Mouse (Mus musculus): ENCODE measurements around the gene Tmem147. TPM values are rescaled to one million over a fixed set of nuclear protein-coding genes. Genes with fewer than 3 reads are reported as not detected.
"Not testable (repeated sequence)": the region's sequence is repeated elsewhere in the genome, so short reads cannot be mapped to it uniquely, and the experiment has no call there.

Gene Tmem147
- polyA plus RNA-seq, 1 experiment from 2014 or later: 155 TPM

DNA sequence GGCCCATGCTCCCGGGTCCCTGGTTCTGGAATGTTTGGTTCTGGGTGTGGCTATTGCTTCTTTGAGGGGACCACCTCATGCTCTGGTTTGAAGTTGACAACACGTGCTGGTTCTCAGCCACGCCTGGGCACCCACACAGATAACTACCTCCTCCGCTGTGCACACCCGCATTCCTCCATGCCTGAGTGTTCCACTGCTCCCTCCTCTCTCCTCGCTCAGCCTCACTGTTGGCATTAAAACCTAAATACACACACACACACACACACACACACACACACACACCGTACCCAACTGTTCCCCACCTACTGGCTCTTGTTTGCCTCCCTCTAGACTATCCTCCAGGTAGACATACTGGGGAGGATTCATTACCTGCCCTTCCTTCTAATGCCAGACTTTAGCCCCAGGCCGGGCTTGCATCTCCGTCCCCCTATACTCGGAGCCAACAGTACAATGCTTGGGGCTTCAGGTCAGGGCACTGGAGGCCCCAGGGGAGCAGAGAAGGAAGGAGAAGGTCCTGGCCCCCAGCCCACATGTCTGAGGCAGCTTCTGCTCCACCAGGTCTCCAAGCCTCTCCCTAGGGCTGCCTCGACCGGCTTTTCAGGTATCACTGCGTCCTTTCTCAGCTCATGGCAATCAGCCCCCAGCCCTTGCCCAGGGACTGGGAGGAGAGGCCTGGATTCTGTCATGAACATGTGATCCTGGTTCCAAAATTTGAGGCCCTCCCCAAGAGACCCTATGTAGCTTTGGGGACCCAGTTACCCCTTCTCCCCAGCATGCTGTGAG, 20.7 kb upstream of the Tmem147 start:
- peaks cover 12% of the 10 kb centered on the region for H3K36me3 ChIP-seq
- H3K4me1 ChIP-seq: no peaks in the 10 kb centered on the region
- H3K4me3 ChIP-seq: no peak overlapping the region
- WGBS: 90% methylated on average over 13 of the region's 13 CpGs
- H3K9me3 ChIP-seq (replicated peaks): peaks cover 11% of the 10 kb centered on the region
- H3K27me3 ChIP-seq (ENCODE audit: low read depth, poor library complexity, severe bottlenecking): no peaks in the 10 kb centered on the region
- no peak for DNase-seq (ENCODE audit: low spot score)
- H3K27ac ChIP-seq (replicated peaks): no peak overlapping the region

DNA sequence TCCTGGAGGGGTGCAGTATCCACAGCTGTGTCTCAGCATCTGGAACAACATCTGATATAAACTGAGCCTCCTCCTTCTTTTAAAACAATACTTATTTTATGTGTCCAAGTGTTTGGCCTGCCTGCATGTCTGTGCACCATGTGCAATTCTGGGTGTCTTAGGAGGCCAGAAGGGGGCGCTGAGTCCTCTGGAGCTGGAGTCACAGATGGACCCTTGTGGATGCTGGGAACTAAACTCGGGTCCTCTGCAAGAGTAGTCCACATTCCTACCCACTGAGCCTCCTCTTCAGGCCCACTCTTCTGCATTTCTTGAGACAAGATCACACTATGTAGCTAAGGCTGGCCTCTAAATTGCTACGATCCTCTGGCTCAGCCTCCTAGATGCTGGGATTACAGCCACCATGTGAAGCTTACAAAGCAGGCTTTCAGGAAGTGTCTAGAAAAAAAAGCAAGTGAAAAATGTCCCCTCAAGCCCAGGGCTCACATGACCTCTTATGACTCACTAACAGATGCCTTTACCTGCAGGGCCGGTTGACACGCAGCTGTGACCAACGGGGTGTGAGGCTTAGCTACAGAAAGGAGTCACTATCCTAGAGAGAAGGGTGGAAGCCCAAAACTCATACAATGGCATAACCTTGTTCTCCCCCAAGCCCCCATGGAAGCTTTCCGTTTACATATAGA, 18.3 kb upstream of the Tmem147 start:
- Histone ChIP-seq H3K27ac (replicated peaks) (no peak overlapping the region), H3K4me1 (no peaks in the 10 kb centered on the region), H3K9me3 (replicated peaks) (no peaks in the 10 kb centered on the region), H3K36me3 (0 out of 2 replicates have a peak, but pooled peaks cover 5% of the 10 kb centered on the region), H3K27me3 (ENCODE audit: low read depth, poor library complexity, severe bottlenecking) (no peaks in the 10 kb centered on the region), H3K4me3 (no peak overlapping the region)
- 87% methylated on average over 7 of the region's 7 CpGs for WGBS
- no peak for DNase-seq (ENCODE audit: low spot score)

- H3K27ac ChIP-seq (replicated peaks): no peak overlapping the region
- 56% methylated on average over 4 of the region's 4 CpGs for WGBS
- H3K36me3 ChIP-seq: peaks cover 16% of the 10 kb centered on the region
- no peaks in the 10 kb centered on the region for H3K4me1 ChIP-seq
- no peaks in the 10 kb centered on the region for H3K27me3 ChIP-seq (ENCODE audit: low read depth, poor library complexity, severe bottlenecking)
- no peaks in the 10 kb centered on the region for H3K9me3 ChIP-seq (replicated peaks)
- no peak for DNase-seq (ENCODE audit: low spot score)
- H3K4me3 ChIP-seq: no peak overlapping the region
These were observed 14.8 kb upstream of the Tmem147 start for GRCm38 (mm10) chr7:30744022-30744598.

DNA sequence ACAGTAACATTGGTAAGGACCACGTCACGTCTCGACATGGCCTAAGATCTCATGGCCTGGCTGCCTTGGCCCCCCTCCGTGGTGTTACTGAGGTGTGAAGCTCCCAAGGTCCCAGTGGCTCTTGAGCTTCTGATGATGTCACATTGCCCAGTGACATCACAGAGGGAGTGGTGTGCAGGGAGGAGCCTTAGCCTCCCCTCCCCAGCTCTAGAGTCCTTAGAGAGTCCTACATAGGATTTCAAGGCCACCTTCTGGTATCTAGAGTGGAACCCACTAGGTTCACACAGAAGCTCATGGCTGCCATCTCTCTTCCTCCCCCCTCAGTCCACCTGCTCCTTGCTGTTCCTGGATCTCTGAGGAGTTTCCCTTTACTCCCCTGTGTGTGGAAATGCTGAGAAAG, 14.3 kb upstream of the Tmem147 start, which contains the start of gene Gapdhs:
TSS of gene Gapdhs (minus strand) at position 65 of the 400 bp plus-strand sequence.
- WGBS: 80% methylated on average over 4 of the region's 4 CpGs
- DNase-seq (ENCODE audit: low spot score); H3K27me3 ChIP-seq (ENCODE audit: low read depth, poor library complexity, severe bottlenecking); H3K27ac ChIP-seq (replicated peaks); H3K4me3 ChIP-seq; H3K9me3 ChIP-seq (replicated peaks); H3K4me1 ChIP-seq: not testable (repeated sequence)
- peaks cover 16% of the 10 kb centered on the region for H3K36me3 ChIP-seq

DNA sequence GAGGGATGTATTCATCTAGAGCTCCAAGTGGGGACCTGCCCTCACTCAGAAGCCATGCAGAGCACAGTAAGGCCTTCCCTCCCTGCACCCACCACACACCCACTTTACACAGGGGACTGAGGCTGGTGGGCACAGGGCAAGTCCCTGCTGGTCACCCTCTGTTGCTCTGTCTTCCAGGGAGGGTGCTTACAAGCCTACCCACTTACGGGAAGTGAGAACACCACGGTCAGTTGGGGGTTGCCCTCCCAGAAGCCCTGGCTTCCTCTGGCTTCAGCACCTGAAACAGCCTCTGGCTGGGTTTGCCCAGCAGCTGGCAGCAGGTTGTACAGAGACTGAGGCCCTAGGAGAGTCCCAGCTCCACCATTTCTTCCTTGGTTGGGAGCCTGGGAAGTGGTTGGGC, 13.2 kb upstream of the Tmem147 start:
- peaks cover 22% of the 10 kb centered on the region for H3K36me3 ChIP-seq
- not testable (repeated sequence) for DNase-seq (ENCODE audit: low spot score); H3K4me3 ChIP-seq; H3K4me1 ChIP-seq; H3K27me3 ChIP-seq (ENCODE audit: low read depth, poor library complexity, severe bottlenecking); H3K9me3 ChIP-seq (replicated peaks); H3K27ac ChIP-seq (replicated peaks)
- 85% methylated on average over 2 of the region's 2 CpGs for WGBS

GRCm38 (mm10) chr7:30736211-30736610, 6.9 kb upstream of the Tmem147 start:
- DNase-seq (ENCODE audit: low spot score): no peak
- Histone ChIP-seq H3K27me3 (ENCODE audit: low read depth, poor library complexity, severe bottlenecking) (no peaks in the 10 kb centered on the region), H3K4me3 (no peak overlapping the region), H3K9me3 (replicated peaks) (no peaks in the 10 kb centered on the region), H3K27ac (replicated peaks) (no peak overlapping the region), H3K4me1 (no peaks in the 10 kb centered on the region), H3K36me3 (peaks cover 79% of the 10 kb centered on the region)
- 91% methylated on average over 3 of the region's 3 CpGs for WGBS

DNA sequence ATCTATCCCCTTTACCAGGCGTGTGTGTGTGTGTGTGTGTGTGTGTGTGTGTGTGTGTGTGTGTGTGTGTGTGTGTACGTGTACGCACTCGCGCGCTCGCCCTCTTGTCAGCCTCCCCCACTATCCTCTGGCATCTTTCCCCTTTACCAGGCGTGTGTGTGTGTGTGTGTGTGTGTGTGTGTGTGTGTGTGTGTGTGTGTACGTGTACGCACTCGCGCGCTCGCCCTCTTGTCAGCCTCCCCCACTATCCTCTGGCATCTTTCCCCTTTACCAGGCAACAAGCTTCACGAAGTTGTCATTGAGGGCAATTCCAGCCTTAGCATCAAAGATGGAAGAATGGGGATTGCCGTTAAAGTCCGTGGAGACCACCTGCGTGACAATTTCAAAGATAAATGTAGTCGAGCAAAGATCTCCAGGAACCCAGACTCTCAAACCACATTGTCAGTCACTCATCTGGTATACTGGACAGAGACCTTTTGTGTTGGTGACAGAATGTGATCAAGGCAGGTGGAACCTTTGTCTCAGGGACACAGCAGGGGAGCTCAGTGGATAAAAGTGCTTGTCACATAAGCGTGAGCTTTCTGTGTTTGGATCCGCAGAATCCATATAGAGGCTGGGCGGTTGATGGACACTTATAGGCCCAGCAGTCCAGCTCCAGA, 853 bp upstream of the Tmem147 start:
- DNase-seq (ENCODE audit: low spot score); H3K9me3 ChIP-seq (replicated peaks); H3K27me3 ChIP-seq (ENCODE audit: low read depth, poor library complexity, severe bottlenecking): not testable (repeated sequence)
- H3K4me3 ChIP-seq: peak overlapping the region; percentile 86
- peak overlapping the region; percentile 91 for H3K27ac ChIP-seq (replicated peaks)
- peaks cover 53% of the 10 kb centered on the region for H3K36me3 ChIP-seq
- peaks cover 24% of the 10 kb centered on the region for H3K4me1 ChIP-seq
- 44% methylated on average over 9 of the region's 22 CpGs for WGBS

GRCm38 (mm10) chr7:30728739-30729395, 473 bp downstream of the Tmem147 start:
- peaks cover 41% of the 10 kb centered on the region for H3K36me3 ChIP-seq
- H3K4me3 ChIP-seq: peak overlapping the region; percentile 86
- WGBS: 10% methylated on average over 26 of the region's 26 CpGs
- no peaks in the 10 kb centered on the region for H3K9me3 ChIP-seq (replicated peaks)
- H3K27me3 ChIP-seq (ENCODE audit: low read depth, poor library complexity, severe bottlenecking): no peaks in the 10 kb centered on the region
- peak overlapping the region; percentile 91 for H3K27ac ChIP-seq (replicated peaks)
- DNase-seq (ENCODE audit: low spot score): no peak
- H3K4me1 ChIP-seq: peaks cover 33% of the 10 kb centered on the region

- peaks cover 35% of the 10 kb centered on the region for H3K36me3 ChIP-seq
- H3K9me3 ChIP-seq (replicated peaks): no peaks in the 10 kb centered on the region
- DNase-seq (ENCODE audit: low spot score): no peak
- no peaks in the 10 kb centered on the region for H3K27me3 ChIP-seq (ENCODE audit: low read depth, poor library complexity, severe bottlenecking)
- H3K4me3 ChIP-seq: peak overlapping the region; percentile 86
- 86% methylated on average over 6 of the region's 6 CpGs for WGBS
- H3K27ac ChIP-seq (replicated peaks): no peak overlapping the region
- peaks cover 36% of the 10 kb centered on the region for H3K4me1 ChIP-seq
These were observed 1.1 kb downstream of the Tmem147 start for GRCm38 (mm10) chr7:30728214-30728613.

DNA sequence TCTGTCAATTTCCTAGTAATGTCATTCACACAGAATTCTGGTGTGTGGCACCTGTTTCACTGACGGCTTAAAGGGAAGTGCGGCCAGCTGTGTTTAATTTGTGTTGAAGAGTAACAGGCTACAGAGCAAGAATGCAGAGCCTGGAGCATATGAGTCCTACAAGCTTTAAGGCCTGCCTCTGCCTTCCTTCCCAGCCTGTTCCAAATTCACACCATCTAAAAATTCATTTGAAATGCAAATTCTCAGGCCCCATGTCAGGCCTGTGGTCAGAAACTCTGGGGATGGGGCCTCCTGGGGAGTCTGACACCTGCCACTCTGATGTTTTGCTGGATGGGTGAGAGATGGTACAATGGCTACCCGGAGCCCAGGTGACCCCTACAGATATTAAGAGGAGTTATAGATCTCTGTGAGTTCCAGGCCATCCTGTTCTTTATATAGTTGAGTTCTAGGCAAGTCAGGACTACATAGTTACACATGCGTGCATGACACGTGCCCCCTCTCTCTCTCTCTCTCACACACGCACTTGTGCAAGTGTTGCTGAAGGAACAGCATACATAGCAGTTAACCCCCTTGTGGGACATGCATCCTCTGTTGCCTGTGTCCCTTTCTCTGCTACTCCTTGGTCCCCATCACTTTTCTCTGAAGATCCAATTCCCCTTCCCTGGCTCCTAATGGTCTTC, 5.9 kb downstream of the Tmem147 start:
- 78% methylated on average over 6 of the region's 6 CpGs for WGBS
- H3K36me3 ChIP-seq: peaks cover 17% of the 10 kb centered on the region
- H3K4me3 ChIP-seq: no peak overlapping the region
- H3K4me1 ChIP-seq: peaks cover 23% of the 10 kb centered on the region
- peaks cover 13% of the 10 kb centered on the region; the same call in 1 of the 2 replicates for H3K27me3 ChIP-seq (ENCODE audit: low read depth, poor library complexity, severe bottlenecking)
- no peak for DNase-seq (ENCODE audit: low spot score)
- no peak overlapping the region for H3K27ac ChIP-seq (replicated peaks)
- H3K9me3 ChIP-seq (replicated peaks): no peaks in the 10 kb centered on the region

GRCm38 (mm10) chr7:30721286-30721685, 8.1 kb downstream of the Tmem147 start:
- no peak for DNase-seq (ENCODE audit: low spot score)

DNA sequence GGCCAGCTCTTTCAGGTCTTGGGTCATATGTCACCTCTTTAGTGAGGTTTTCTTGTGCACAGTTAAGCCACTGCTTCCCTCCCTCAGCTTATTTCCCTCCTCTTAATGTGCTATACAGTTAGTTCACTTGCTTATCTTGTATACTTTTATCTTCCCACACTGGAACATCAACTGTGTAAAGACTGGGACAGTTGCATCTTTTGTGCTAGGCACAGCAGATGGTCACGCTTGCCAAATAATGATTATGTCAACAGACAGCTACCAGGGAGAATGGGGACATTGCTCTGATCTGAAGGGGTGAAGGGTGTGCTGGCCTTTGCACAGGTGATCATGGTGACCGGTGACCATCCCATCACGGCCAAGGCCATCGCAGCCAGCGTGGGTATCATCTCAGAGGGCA, 9.7 kb downstream of the Tmem147 start:
- WGBS: 93% methylated on average over 5 of the region's 5 CpGs

More at GRCm38 (mm10) chr7:30721286-30721685, 8.1 kb downstream of the Tmem147 start:
- Histone ChIP-seq H3K9me3 (replicated peaks) (no peaks in the 10 kb centered on the region), H3K4me1 (peaks cover 33% of the 10 kb centered on the region), H3K27ac (replicated peaks) (no peak overlapping the region), H3K36me3 (peaks cover under 1% of the 10 kb centered on the region), H3K27me3 (ENCODE audit: low read depth, poor library complexity, severe bottlenecking) (peaks cover 30% of the 10 kb centered on the region), H3K4me3 (no peak overlapping the region)
- 84% methylated on average over 7 of the region's 7 CpGs for WGBS

More for the DNA sequence above, 9.7 kb downstream of the Tmem147 start:
- no peaks in the 10 kb centered on the region for H3K36me3 ChIP-seq
- H3K27ac ChIP-seq (replicated peaks): no peak overlapping the region
- peaks cover 46% of the 10 kb centered on the region for H3K27me3 ChIP-seq (ENCODE audit: low read depth, poor library complexity, severe bottlenecking)
- peaks cover 27% of the 10 kb centered on the region for H3K4me1 ChIP-seq
- H3K9me3 ChIP-seq (replicated peaks): no peaks in the 10 kb centered on the region
- H3K4me3 ChIP-seq: no peak overlapping the region
- no peak for DNase-seq (ENCODE audit: low spot score)

Measured in midbrain, embryonic 10.5 days (tissue).